Mouse (Mus musculus) heart, embryonic 14.5 days (tissue): ENCODE data around the gene Paqr4. TPM values are rescaled to one million over a fixed set of nuclear protein-coding genes. Genes with fewer than 3 reads are reported as not detected.

Experiments used
- ATAC-seq: fragments of 200-750 bp; cut with Nextera tagmentation; 2 replicates; pipeline ENCODE4 v1.8.0; 2017; ENCODE audit warnings: low read depth, moderate TSS enrichment; ENCODE audit not compliant: insufficient number of reproducible peaks, insufficient read depth, low FRiP score
- H3K27ac ChIP-seq, 2 experiments: fragments of 200-500 bp in 1 of 2; fragments of 300-500 bp in 1 of 2; sonication (generic) in 1 of 2; replicated peaks in 1 of 2; 2 replicates each; pipeline ENCODE4 v1.5.1; 2012 to 2014; ENCODE audit warnings: low read depth in 2 of 2, low read length in 2 of 2, control low read depth in 1 of 2, mild to moderate bottlenecking in 1 of 2, mixed read lengths in 1 of 2; ENCODE audit not compliant: control insufficient read depth in 1 of 2, insufficient read depth in 1 of 2
- H3K27me3 ChIP-seq: fragments of 300-500 bp; sonication (generic); 2 replicates; pipeline ENCODE4 v1.6.1; 2014; ENCODE audit warnings: mild to moderate bottlenecking, low read length, control low read depth; ENCODE audit not compliant: control insufficient read depth, insufficient read depth
- H3K36me3 ChIP-seq: fragments of 300-500 bp; sonication (generic); 2 replicates; pipeline ENCODE4 v1.6.1; 2014; ENCODE audit warnings: mild to moderate bottlenecking, control low read depth, low read length, mixed read lengths; ENCODE audit not compliant: control insufficient read depth, insufficient read depth
- H3K4me1 ChIP-seq, 2 experiments: fragments of 200-500 bp in 1 of 2; fragments of 300-500 bp in 1 of 2; sonication (generic) in 1 of 2; 2 replicates each; pipeline ENCODE4 v1.6.1; 2012 to 2014; ENCODE audit warnings: low read length in 2 of 2, control low read depth in 1 of 2, mixed read lengths in 1 of 2; ENCODE audit not compliant: control insufficient read depth in 2 of 2, insufficient read depth in 2 of 2
- H3K4me2 ChIP-seq: fragments of 300-500 bp; sonication (generic); 2 replicates; pipeline ENCODE4 v1.6.1; 2014; ENCODE audit warnings: mild to moderate bottlenecking, low read length
- H3K4me3 ChIP-seq, 2 experiments: fragments of 200-500 bp in 1 of 2; fragments of 300-500 bp in 1 of 2; sonication (generic) in 1 of 2; 2 replicates each; pipeline ENCODE4 v1.5.1; 2012 to 2014; ENCODE audit warnings: low read length in 2 of 2, mild to moderate bottlenecking in 2 of 2, control low read depth in 1 of 2, low read depth in 1 of 2, moderate library complexity in 1 of 2; ENCODE audit not compliant: control insufficient read depth in 1 of 2, insufficient read depth in 1 of 2
- H3K9ac ChIP-seq: fragments of 300-500 bp; sonication (generic); 2 replicates; pipeline ENCODE4 v1.6.1; 2014; ENCODE audit warnings: mild to moderate bottlenecking, low read length
- H3K9me3 ChIP-seq: fragments of 300-500 bp; sonication (generic); 2 replicates; pipeline ENCODE4 v1.6.1; 2016; ENCODE audit warnings: low read length, control low read depth; ENCODE audit not compliant: control insufficient read depth
- WGBS: fragments of 180-500 bp; shearing (Covaris S2); extraction: QIAGEN DNeasy Blood & Tissue Kit; methylation state at CpG from one replicate; pipeline ENCODE4 v1.1.7; 2014; 5-methylcytosine and 5-hydroxymethylcytosine counted together
- polyA plus RNA-seq: library from polyadenylated mRNA; unstranded; fragments of >200 nt; fragmentation: Nextera tagmentation; extraction: Ambion mirVana; gene quantifications from 2 replicates; pipeline ENCODE4 v1.2.1, GENCODE M21; 2014

Gene Paqr4
- polyA plus RNA-seq: 10.6 and 12.7 TPM in 2 replicates

DNA sequence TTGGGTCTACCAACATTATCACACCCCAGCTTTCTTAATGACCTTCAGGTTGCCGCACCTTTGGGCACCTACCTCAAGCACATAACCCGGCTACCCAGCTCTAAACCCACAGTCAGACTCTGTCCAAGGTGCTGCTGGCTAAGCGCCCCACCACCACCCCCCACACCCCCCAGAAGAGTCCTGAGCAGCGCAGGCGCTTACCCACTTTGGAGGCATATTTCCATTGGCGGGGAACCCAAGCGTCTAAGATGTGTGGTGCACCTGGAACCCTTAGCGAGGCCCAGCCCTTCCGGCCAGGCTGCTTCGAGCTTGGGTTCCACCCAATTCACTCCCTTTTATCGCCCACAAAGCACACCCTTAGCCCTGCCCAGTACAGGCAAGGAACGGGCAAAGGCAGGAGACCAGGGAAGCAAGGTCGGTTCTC, at the start of gene Paqr4:
Paqr4 (minus strand) TSS at position 270 of the 424 bp plus-strand sequence.
- no peak for ATAC-seq
- Histone ChIP-seq H3K36me3 (0 out of 2 replicates have a peak, but pooled peaks cover 6% of the 10 kb centered on the region), H3K4me2 (peak within 1 kb of the TSS; percentile 99), H3K27ac (peak within 1 kb of the TSS in 1 of 2 experiments; percentile 47; a peak in 1 of 4 replicates), H3K27me3 (peaks cover 61% of the 10 kb centered on the region), H3K9ac (peak within 1 kb of the TSS; percentile 77), H3K4me3 (peak within 1 kb of the TSS; percentile 68 to 76), H3K9me3 (no peaks in the 10 kb centered on the region), H3K4me1 (peaks cover 14 to 30% of the 10 kb centered on the region in 2 experiments; a peak in 3 of 4 replicates)
- 7% methylated on average over 13 of the region's 13 CpGs for WGBS

DNA sequence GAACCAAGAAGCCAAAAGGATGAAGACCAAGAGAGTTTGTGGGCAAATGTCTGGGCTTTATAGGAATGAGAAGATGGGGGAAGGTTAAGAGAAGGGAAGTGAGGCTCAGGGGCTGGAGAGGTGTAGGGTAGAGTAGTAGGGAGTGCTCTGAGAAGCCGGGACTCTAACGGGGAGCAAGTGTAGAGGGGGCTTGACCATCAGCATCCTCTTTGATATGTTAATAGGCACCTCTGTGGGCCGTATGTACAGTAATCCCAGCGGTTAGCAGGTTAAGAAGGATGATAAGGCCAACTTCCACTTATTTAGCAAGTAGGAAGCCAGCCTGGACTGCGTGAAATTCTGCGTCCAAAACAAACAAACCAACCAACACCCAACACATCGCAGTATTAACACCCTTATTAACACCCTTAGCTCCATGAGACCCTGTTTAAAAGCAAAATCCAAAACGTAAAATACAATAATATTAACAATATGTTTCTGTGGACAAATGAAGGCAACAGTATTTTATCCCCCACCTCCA, 49.1 kb upstream of the Paqr4 start:
- Histone ChIP-seq H3K4me3 (peak overlapping the region; percentile 48 to 52; a peak in 3 of 4 replicates), H3K4me1 (peaks cover 13 to 16% of the 10 kb centered on the region in 2 experiments), H3K36me3 (no peaks in the 10 kb centered on the region), H3K9ac (peak overlapping the region; percentile 76), H3K4me2 (peak overlapping the region; percentile 68), H3K9me3 (no peaks in the 10 kb centered on the region), H3K27ac (peak overlapping the region; percentile 78 to 88), H3K27me3 (no peaks in the 10 kb centered on the region)
- no peak for ATAC-seq
- 19% methylated on average over 8 of the region's 8 CpGs for WGBS

DNA sequence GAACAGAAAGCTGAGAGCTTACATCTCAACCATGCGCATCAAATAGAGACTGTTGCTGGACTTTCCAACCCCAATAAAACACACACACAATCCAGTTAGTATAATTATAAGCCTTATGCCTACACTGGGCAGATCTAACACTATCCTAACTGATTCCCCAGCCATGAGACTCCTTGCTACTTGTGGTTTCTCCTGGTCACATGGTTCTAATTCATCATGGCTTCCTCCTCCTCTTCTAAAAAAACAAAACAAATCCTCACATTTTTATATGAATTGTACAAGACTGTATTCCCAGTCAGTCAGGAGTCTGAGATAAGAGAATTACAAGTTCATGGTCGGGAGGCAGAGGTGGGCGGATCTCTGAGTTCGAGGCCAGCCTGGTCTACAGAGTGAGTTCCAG, 48.3 kb upstream of the Paqr4 start:
- Histone ChIP-seq H3K36me3 (no peaks in the 10 kb centered on the region), H3K9me3 (no peaks in the 10 kb centered on the region), H3K27me3 (no peaks in the 10 kb centered on the region), H3K9ac (no peak overlapping the region), H3K4me3 (no peak overlapping the region), H3K4me1 (peaks cover 13 to 16% of the 10 kb centered on the region in 2 experiments), H3K4me2 (no peak overlapping the region), H3K27ac (no peak overlapping the region)
- 79% methylated on average over 4 of the region's 4 CpGs for WGBS
- no peak for ATAC-seq

DNA sequence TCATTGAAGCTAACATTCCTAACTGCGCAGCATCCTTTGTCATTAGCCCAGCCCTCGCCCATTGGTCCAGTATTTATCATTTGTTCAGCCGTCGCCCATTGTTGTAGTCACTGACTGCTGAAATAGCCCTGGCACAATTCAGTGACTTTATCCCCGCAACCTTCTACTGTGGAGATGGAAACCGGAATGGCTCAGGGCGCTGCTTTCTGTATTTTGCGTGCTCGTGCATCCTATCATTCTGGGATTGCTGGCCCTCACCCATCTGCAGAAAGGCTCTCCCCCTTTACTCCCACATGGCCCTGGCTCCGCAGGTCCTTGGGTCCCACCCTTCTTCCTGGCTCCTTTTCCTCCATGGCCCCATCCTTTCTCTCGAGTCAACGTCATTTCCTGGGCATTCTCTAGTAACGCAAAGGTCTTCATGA, 45.9 kb upstream of the Paqr4 start:
- peak overlapping the region; percentile 93 for H3K4me2 ChIP-seq
- ATAC-seq: no peak
- WGBS: 17% methylated on average over 13 of the region's 13 CpGs
- H3K36me3 ChIP-seq: no peaks in the 10 kb centered on the region
- H3K27me3 ChIP-seq: no peaks in the 10 kb centered on the region
- no peak overlapping the region for H3K9ac ChIP-seq
- H3K4me3 ChIP-seq: peak overlapping the region; percentile 48 to 54; a peak in 3 of 4 replicates
- no peak overlapping the region for H3K27ac ChIP-seq
- peaks cover 13 to 16% of the 10 kb centered on the region in 2 experiments for H3K4me1 ChIP-seq
- no peaks in the 10 kb centered on the region for H3K9me3 ChIP-seq

GRCm38 (mm10) chr17:23785561-23786471, 45.1 kb upstream of the Paqr4 start, which contains the start of gene Flywch2:
TSS of gene Flywch2 (minus strand) at chr17:23786081.
- 3% methylated on average over 43 of the region's 43 CpGs for WGBS
- no peak within 1 kb of the TSS for H3K27ac ChIP-seq
- peak; percentile 70 for ATAC-seq

DNA sequence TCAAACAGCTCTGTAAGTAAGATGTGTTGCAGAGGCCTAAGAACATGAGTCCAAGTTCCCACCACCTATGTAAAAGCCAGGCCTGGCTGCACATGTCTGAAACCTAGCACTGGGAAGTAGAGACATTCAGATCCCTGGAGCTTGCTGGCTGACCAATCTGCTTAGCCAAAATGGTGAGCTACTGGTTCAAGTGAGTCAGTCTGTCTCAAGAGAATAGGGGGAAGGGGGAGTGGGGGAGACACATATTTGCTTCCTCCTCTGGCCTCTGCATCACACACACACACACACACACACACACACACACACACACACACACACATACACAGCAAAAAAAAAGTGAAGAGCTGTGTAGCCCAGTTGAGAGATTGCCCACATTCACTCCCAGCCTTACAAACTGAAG, 42.7 kb upstream of the Paqr4 start:
- Histone ChIP-seq H3K4me3 (no peak overlapping the region), H3K27ac (no peak overlapping the region), H3K4me1 (peaks cover 3 to 4% of the 10 kb centered on the region in 2 experiments; a peak in 1 of 4 replicates), H3K27me3 (no peaks in the 10 kb centered on the region), H3K9ac (no peak overlapping the region), H3K36me3 (no peaks in the 10 kb centered on the region), H3K9me3 (no peaks in the 10 kb centered on the region), H3K4me2 (no peak overlapping the region)
- no peak for ATAC-seq

More at GRCm38 (mm10) chr17:23785561-23786471, 45.1 kb upstream of the Paqr4 start, which contains the start of gene Flywch2:
- Histone ChIP-seq H3K9ac (peak within 1 kb of the TSS; percentile 70), H3K4me1 (peaks cover 11 to 14% of the 10 kb centered on the region in 2 experiments), H3K27me3 (no peaks in the 10 kb centered on the region), H3K4me3 (peak within 1 kb of the TSS; percentile 48 to 54), H3K36me3 (no peaks in the 10 kb centered on the region), H3K4me2 (peak within 1 kb of the TSS; percentile 93), H3K9me3 (no peaks in the 10 kb centered on the region)

DNA sequence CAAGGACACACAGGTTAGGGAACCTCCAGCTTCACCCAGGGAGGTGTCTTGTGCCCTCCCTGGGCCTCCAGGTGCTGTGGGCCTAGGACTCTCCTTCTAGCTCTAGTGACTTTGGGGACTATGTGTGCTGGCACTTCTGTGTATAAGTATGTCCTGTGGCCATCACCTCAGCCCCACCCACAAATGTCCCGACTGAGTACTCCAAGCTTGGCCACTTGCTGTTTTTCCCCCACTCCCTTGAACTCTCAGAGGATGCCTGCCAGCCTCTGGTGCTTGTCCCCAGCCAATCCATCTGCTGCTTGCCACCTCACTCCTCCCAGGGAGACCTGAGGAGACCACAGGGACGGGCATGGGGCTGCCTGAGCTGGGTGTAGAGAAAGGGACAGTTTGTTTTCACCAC, 37.8 kb upstream of the Paqr4 start:
- no peak overlapping the region for H3K9ac ChIP-seq
- H3K36me3 ChIP-seq: no peaks in the 10 kb centered on the region
- H3K4me3 ChIP-seq: no peak overlapping the region
- no peak for ATAC-seq
- no peaks in the 10 kb centered on the region for H3K9me3 ChIP-seq
- 30% methylated on average over 2 of the region's 2 CpGs for WGBS
- H3K27me3 ChIP-seq: no peaks in the 10 kb centered on the region
- H3K4me2 ChIP-seq: no peak overlapping the region
- H3K27ac ChIP-seq: no peak overlapping the region
- no peaks in the 10 kb centered on the region for H3K4me1 ChIP-seq
